Mouse (Mus musculus): ENCODE data around the gene Ubxn1. TPM values are rescaled to one million over a fixed set of nuclear protein-coding genes. Genes with fewer than 3 reads are reported as not detected.

The Ubxn1 gene
- polyA plus RNA-seq, 1 experiment from 2014 or later: 185 TPM

DNA sequence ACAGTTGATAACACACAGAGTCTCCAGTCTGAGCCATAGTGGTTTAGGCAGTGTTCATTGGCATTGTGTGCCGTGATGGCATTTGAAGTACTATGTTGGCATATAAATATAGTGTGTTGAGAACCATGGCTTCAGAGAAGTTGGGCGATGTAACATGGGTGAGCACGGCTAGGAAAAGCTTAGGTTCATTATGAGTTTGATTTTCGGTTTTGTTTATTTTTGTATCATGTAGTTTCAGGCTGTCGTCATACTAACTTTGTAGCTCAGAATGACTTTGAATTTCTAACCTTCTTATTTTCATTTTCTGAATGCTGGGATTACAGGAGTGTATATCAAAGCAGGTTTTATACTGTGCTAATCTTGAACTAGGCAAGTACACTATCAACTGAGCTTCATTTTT is 32.1 kb downstream of the Ubxn1 start:
- Histone ChIP-seq H3K27me3 (no peaks in the 10 kb centered on the region), H3K4me2 (no peak overlapping the region), H3K4me1 (replicated peaks) (peaks cover 9% of the 10 kb centered on the region), H3K9ac (replicated peaks) (no peak overlapping the region), H3K27ac (no peak overlapping the region), H3K9me3 (no peaks in the 10 kb centered on the region), H3K36me3 (peaks cover 71% of the 10 kb centered on the region), H3K4me3 (replicated peaks) (no peak overlapping the region)
- 94% methylated on average over 5 of the region's 5 CpGs for WGBS
- no peak for ATAC-seq (ENCODE audit: insufficient number of reproducible peaks, insufficient read depth, low FRiP score, low TSS enrichment, low read depth)

DNA sequence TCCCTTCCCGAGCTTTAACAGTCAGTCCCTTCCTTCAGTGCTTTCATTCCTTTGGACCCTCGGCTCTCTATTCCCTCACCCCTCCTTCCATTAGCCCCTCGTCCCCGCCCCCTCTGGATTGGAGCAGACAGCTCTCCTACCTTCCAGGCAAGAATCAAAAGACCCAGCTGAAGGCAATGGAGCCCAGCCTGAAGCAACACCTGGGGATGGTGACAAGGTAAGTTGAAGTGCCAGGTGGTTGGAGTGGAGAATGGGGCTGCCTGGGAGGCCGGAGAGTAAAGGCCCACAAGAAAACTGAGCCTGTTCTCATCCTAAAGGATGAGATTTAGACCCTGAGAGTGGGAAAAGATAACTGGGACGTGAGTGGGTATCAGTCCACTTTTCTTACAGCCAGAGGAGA is 37.2 kb downstream of the Ubxn1 start:
- Histone ChIP-seq H3K36me3 (peaks cover 97% of the 10 kb centered on the region), H3K4me3 (replicated peaks) (no peak overlapping the region), H3K4me1 (replicated peaks) (no peaks in the 10 kb centered on the region), H3K27me3 (no peaks in the 10 kb centered on the region), H3K9ac (replicated peaks) (no peak overlapping the region), H3K27ac (no peak overlapping the region), H3K9me3 (no peaks in the 10 kb centered on the region), H3K4me2 (no peak overlapping the region)
- 87% methylated on average over 6 of the region's 6 CpGs for WGBS
- no peak for ATAC-seq (ENCODE audit: insufficient number of reproducible peaks, insufficient read depth, low FRiP score, low TSS enrichment, low read depth)

DNA sequence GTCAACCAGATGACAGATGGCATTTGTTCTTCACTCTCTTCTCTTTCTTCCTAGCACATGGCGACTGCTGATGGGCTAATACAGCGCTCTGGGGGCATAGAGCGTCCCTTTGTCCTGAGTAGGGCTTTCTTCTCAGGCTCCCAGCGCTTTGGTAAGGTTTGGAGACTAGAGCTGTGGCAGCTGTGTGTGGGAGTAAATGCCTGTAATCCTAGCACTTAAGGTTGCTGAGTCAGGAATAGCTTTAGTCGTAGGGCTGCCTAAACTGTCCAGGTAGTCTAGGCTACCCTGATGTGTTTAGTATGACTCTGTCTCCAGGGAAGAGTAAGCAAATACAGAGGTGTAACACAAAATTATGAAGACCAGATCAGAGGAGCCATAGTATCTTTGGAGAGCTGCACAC is 40.5 kb downstream of the Ubxn1 start:
- H3K36me3 ChIP-seq: peaks cover 100% of the 10 kb centered on the region
- H3K9me3 ChIP-seq: no peaks in the 10 kb centered on the region
- no peak overlapping the region for H3K9ac ChIP-seq (replicated peaks)
- H3K27me3 ChIP-seq: no peaks in the 10 kb centered on the region
- 91% methylated on average over 5 of the region's 5 CpGs for WGBS
- no peak overlapping the region for H3K27ac ChIP-seq
- no peak for ATAC-seq (ENCODE audit: insufficient number of reproducible peaks, insufficient read depth, low FRiP score, low TSS enrichment, low read depth)
- no peak overlapping the region for H3K4me2 ChIP-seq
- H3K4me1 ChIP-seq (replicated peaks): no peaks in the 10 kb centered on the region
- H3K4me3 ChIP-seq (replicated peaks): no peak overlapping the region

DNA sequence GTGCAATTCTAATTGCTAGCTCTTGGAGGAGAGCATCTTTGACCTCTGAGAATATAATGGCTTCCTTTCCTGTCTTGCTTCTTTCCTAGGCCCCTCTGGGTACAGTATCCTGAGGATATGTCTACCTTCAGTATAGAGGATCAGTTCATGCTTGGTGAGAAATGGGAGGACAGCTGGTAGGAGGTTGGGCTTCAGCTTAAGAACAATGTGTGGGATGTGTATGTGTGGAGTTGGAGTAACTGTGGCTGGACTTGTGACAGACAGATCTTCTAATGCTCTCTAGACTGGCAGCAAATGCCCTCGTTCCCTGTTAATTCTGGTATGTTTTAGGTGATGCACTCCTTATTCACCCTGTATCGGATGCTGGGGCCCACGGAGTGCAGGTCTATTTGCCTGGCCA is 42.9 kb downstream of the Ubxn1 start:
- H3K27me3 ChIP-seq: no peaks in the 10 kb centered on the region
- no peak overlapping the region for H3K4me3 ChIP-seq (replicated peaks)
- H3K36me3 ChIP-seq: peaks cover 80% of the 10 kb centered on the region
- WGBS: 91% methylated on average over 3 of the region's 3 CpGs
- no peak overlapping the region for H3K9ac ChIP-seq (replicated peaks)
- no peak for ATAC-seq (ENCODE audit: insufficient number of reproducible peaks, insufficient read depth, low FRiP score, low TSS enrichment, low read depth)
- H3K27ac ChIP-seq: no peak overlapping the region
- H3K4me2 ChIP-seq: no peak overlapping the region
- H3K9me3 ChIP-seq: no peaks in the 10 kb centered on the region
- H3K4me1 ChIP-seq (replicated peaks): no peaks in the 10 kb centered on the region

- no peak for ATAC-seq (ENCODE audit: insufficient number of reproducible peaks, insufficient read depth, low FRiP score, low TSS enrichment, low read depth)
- no peaks in the 10 kb centered on the region for H3K9me3 ChIP-seq
- H3K4me2 ChIP-seq: no peak overlapping the region
- no peak overlapping the region for H3K9ac ChIP-seq (replicated peaks)
- no peak overlapping the region for H3K27ac ChIP-seq
- H3K36me3 ChIP-seq: peaks cover 50% of the 10 kb centered on the region
- H3K27me3 ChIP-seq: no peaks in the 10 kb centered on the region
- H3K4me3 ChIP-seq (replicated peaks): no peak overlapping the region
- H3K4me1 ChIP-seq (replicated peaks): peaks cover 15% of the 10 kb centered on the region
- 95% methylated on average over 3 of the region's 3 CpGs for WGBS
Measured at GRCm38 (mm10) chr19:8919000-8919399, 47.7 kb downstream of the Ubxn1 start.

DNA sequence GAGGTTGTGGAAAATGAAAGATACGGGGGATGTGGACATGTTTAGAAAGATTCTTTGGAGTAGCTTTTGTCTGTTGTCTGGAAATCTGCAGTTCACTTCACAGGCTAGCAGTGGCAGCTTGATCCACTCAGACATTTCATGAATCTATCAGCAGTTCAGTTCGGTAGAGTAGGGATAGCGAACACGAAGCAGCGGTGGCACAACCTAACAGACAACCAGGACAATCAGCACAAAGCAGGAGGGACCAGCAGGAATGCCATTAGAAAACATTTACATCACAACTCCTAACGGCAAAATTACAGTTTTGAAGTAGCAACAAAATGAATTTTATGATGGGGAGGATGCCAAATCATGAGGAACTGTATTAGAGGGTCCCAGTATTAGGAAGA is 48.4 kb downstream of the Ubxn1 start:
- Histone ChIP-seq H3K4me3 (replicated peaks) (peak overlapping the region; percentile 84), H3K9me3 (no peaks in the 10 kb centered on the region), H3K4me2 (peak overlapping the region; percentile 82), H3K4me1 (replicated peaks) (peaks cover 15% of the 10 kb centered on the region), H3K27ac (peak overlapping the region; percentile 90), H3K27me3 (no peaks in the 10 kb centered on the region), H3K9ac (replicated peaks) (0 out of 2 replicates have a peak overlapping the region, but pooled peaks have one; percentile 75), H3K36me3 (peaks cover 43% of the 10 kb centered on the region)
- ATAC-seq (ENCODE audit: insufficient number of reproducible peaks, insufficient read depth, low FRiP score, low TSS enrichment, low read depth): no peak
- WGBS: 72% methylated on average over 6 of the region's 6 CpGs

DNA sequence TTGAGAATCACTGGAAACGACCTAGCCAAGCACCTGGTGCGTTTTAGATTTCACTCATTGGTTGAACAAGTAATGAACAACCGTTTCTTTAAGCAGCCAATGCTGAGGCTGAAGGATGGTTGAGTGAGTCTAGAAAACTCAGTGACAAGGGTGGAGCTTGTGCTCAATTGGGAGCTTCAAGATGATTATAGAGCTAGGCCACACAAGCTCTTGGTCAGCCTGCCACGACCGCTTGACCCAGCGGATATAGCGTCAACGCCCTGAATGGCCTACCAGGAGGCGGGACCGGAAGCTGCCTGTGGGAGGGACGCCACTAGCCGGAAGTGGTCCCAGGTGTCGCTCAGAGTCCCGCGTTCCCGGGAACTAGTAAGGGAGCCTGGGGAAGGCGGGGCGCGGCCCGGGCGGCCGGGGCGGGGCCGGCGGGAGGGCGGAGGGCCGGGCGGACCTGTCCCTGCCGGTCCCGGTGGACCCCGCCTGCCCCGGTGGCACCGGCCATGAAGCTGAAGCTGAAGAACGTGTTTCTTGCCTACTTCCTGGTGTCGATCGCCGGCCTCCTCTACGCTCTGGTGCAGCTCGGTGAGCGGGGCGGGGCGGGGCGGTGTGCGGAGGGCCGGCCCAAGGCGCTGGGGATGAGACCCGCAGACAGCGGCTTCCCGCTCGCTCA is 48.9 kb downstream of the Ubxn1 start, which contains the start of gene B3gat3:
Gene B3gat3 (plus strand): TSS at position 302 of the 664 bp plus-strand sequence.
- WGBS: 3% methylated on average over 42 of the region's 50 CpGs
- Histone ChIP-seq H3K4me3 (replicated peaks) (peak within 1 kb of the TSS; percentile 84), H3K27ac (peak within 1 kb of the TSS; percentile 90), H3K9ac (replicated peaks) (peak within 1 kb of the TSS; percentile 75), H3K36me3 (peaks cover 39% of the 10 kb centered on the region), H3K4me1 (replicated peaks) (peaks cover 15% of the 10 kb centered on the region), H3K27me3 (no peaks in the 10 kb centered on the region), H3K4me2 (peak within 1 kb of the TSS; percentile 82), H3K9me3 (no peaks in the 10 kb centered on the region)
- peak; percentile 93 for ATAC-seq (ENCODE audit: insufficient number of reproducible peaks, insufficient read depth, low FRiP score, low TSS enrichment, low read depth)

GRCm38 (mm10) chr19:8920836-8921291 is 49.6 kb downstream of the Ubxn1 start:
- ATAC-seq (ENCODE audit: insufficient number of reproducible peaks, insufficient read depth, low FRiP score, low TSS enrichment, low read depth): no peak
- H3K9me3 ChIP-seq: no peaks in the 10 kb centered on the region
- H3K27ac ChIP-seq: peak overlapping the region; percentile 90
- peak overlapping the region; percentile 84 for H3K4me3 ChIP-seq (replicated peaks)
- peak overlapping the region; percentile 82 for H3K4me2 ChIP-seq
- 1% methylated on average over 6 of the region's 6 CpGs for WGBS
- peaks cover 15% of the 10 kb centered on the region for H3K4me1 ChIP-seq (replicated peaks)
- peaks cover 39% of the 10 kb centered on the region for H3K36me3 ChIP-seq
- H3K9ac ChIP-seq (replicated peaks): peak overlapping the region; percentile 75
- no peaks in the 10 kb centered on the region for H3K27me3 ChIP-seq

DNA sequence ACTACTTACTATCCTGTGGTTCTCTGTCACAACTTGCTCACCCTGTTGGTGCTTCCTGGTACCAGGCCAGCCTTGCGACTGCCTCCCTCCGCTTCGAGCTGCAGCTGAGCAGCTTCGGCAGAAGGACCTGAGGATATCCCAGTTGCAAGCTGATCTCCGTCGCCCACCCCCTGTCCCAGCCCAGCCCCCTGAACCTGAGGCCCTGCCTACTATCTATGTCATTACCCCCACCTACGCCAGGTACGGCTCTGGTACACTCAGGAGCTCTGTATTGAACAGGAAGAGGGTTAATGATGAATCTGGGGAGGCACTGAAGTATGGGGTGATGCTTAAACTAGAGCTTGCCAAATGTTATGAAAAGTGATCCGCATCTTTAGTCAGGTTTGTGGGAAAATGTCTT is 50.4 kb downstream of the Ubxn1 start:
- H3K27me3 ChIP-seq: no peaks in the 10 kb centered on the region
- H3K4me2 ChIP-seq: peak overlapping the region; percentile 82
- ATAC-seq (ENCODE audit: insufficient number of reproducible peaks, insufficient read depth, low FRiP score, low TSS enrichment, low read depth): no peak
- H3K9me3 ChIP-seq: no peaks in the 10 kb centered on the region
- peaks cover 39% of the 10 kb centered on the region for H3K36me3 ChIP-seq
- H3K4me3 ChIP-seq (replicated peaks): 0 out of 2 replicates have a peak overlapping the region, but pooled peaks have one; percentile 7
- 77% methylated on average over 9 of the region's 9 CpGs for WGBS
- peak overlapping the region; percentile 17; the same call in 1 of the 2 replicates for H3K27ac ChIP-seq
- H3K4me1 ChIP-seq (replicated peaks): peaks cover 15% of the 10 kb centered on the region
- no peak overlapping the region for H3K9ac ChIP-seq (replicated peaks)

Small RNA genes lying within 50 kb of the gene (microRNA-seq; reads per million reads assigned to microRNA genes)
- gene Mir5136: not detected

Other genes with a start within 250 kb of the Ubxn1 start
- 0.41 and 0.47 TPM in 2 replicates for gene Chrm1, start 207.7 kb upstream of the Ubxn1 start, polyA plus RNA-seq (2016; fragmentation: Nextera tagmentation; extraction: Ambion mirVana)
- 114 and 115 TPM in 2 replicates for gene Slc3a2, start 148.1 kb upstream of the Ubxn1 start, polyA plus RNA-seq (2016; fragmentation: Nextera tagmentation; extraction: Ambion mirVana)
- 92.4 and 96.6 TPM in 2 replicates for gene Wdr74, start 135.7 kb upstream of the Ubxn1 start, polyA plus RNA-seq (2016; fragmentation: Nextera tagmentation; extraction: Ambion mirVana)
- gene 1700092M07Rik, start 130.8 kb upstream of the Ubxn1 start, polyA plus RNA-seq (2016; fragmentation: Nextera tagmentation; extraction: Ambion mirVana): 2.7 and 3.5 TPM in 2 replicates
- gene Stx5a, start 130.1 kb upstream of the Ubxn1 start, polyA plus RNA-seq (2016; fragmentation: Nextera tagmentation; extraction: Ambion mirVana): 168 and 169 TPM in 2 replicates
- 219 and 237 TPM in 2 replicates for gene Nxf1, start 114.4 kb upstream of the Ubxn1 start, polyA plus RNA-seq (2016; fragmentation: Nextera tagmentation; extraction: Ambion mirVana)
- 206 and 215 TPM in 2 replicates for gene Tmem223, start 100.5 kb upstream of the Ubxn1 start, polyA plus RNA-seq (2016; fragmentation: Nextera tagmentation; extraction: Ambion mirVana)
- 50.2 and 51.5 TPM in 2 replicates for gene Tmem179b, start 97.0 kb upstream of the Ubxn1 start, polyA plus RNA-seq (2016; fragmentation: Nextera tagmentation; extraction: Ambion mirVana)
- gene Taf6l, start 85.1 kb upstream of the Ubxn1 start, polyA plus RNA-seq (2016; fragmentation: Nextera tagmentation; extraction: Ambion mirVana): 38.8 and 41.8 TPM in 2 replicates
- 174 and 189 TPM in 2 replicates for gene Polr2g, start 72.9 kb upstream of the Ubxn1 start, polyA plus RNA-seq (2016; fragmentation: Nextera tagmentation; extraction: Ambion mirVana)
- gene Zbtb3, start 68.9 kb upstream of the Ubxn1 start, polyA plus RNA-seq (2016; fragmentation: Nextera tagmentation; extraction: Ambion mirVana): 6.1 and 6.2 TPM in 2 replicates
- 70.3 and 77.2 TPM in 2 replicates for gene Ttc9c, start 52.2 kb upstream of the Ubxn1 start, polyA plus RNA-seq (2016; fragmentation: Nextera tagmentation; extraction: Ambion mirVana)
- gene Hnrnpul2, start 51.5 kb upstream of the Ubxn1 start, polyA plus RNA-seq (2016; fragmentation: Nextera tagmentation; extraction: Ambion mirVana): 6.0 and 6.7 TPM in 2 replicates
- gene AC129217.1, start 41.7 kb upstream of the Ubxn1 start, polyA plus RNA-seq (2016; fragmentation: Nextera tagmentation; extraction: Ambion mirVana): not detected in 2 replicates
- 43.1 and 43.2 TPM in 2 replicates for gene Bscl2, start 34.0 kb upstream of the Ubxn1 start, polyA plus RNA-seq (2016; fragmentation: Nextera tagmentation; extraction: Ambion mirVana)
- gene Gng3, start 32.3 kb upstream of the Ubxn1 start, polyA plus RNA-seq (2016; fragmentation: Nextera tagmentation; extraction: Ambion mirVana): 10.7 and 12.0 TPM in 2 replicates
- 0.24 and 0.58 TPM in 2 replicates for gene Lrrn4cl, start 20.7 kb upstream of the Ubxn1 start, polyA plus RNA-seq (2016; fragmentation: Nextera tagmentation; extraction: Ambion mirVana)
- gene Uqcc3, start 9.4 kb downstream of the Ubxn1 start, polyA plus RNA-seq (2016; fragmentation: Nextera tagmentation; extraction: Ambion mirVana): 64.0 and 66.0 TPM in 2 replicates
- gene Lbhd1, start 12.2 kb downstream of the Ubxn1 start, polyA plus RNA-seq (2016; fragmentation: Nextera tagmentation; extraction: Ambion mirVana): 82.5 and 112 TPM in 2 replicates
- not detected in 2 replicates for gene Gm49403, start 12.4 kb downstream of the Ubxn1 start, polyA plus RNA-seq (2016; fragmentation: Nextera tagmentation; extraction: Ambion mirVana)
- 112 and 114 TPM in 2 replicates for gene 1810009A15Rik, start 17.4 kb downstream of the Ubxn1 start, polyA plus RNA-seq (2016; fragmentation: Nextera tagmentation; extraction: Ambion mirVana)
- gene Gm49416, start 17.4 kb downstream of the Ubxn1 start, polyA plus RNA-seq (2016; fragmentation: Nextera tagmentation; extraction: Ambion mirVana): not detected in 2 replicates
- 48.9 and 51.3 TPM in 2 replicates for gene Ints5, start 21.5 kb downstream of the Ubxn1 start, polyA plus RNA-seq (2016; fragmentation: Nextera tagmentation; extraction: Ambion mirVana)
- gene Ganab, start 26.6 kb downstream of the Ubxn1 start, polyA plus RNA-seq (2016; fragmentation: Nextera tagmentation; extraction: Ambion mirVana): 116 and 117 TPM in 2 replicates
- gene B3gat3, start 48.9 kb downstream of the Ubxn1 start, polyA plus RNA-seq (2016; fragmentation: Nextera tagmentation; extraction: Ambion mirVana): 53.5 and 53.6 TPM in 2 replicates
- 2.4 and 2.6 TPM in 2 replicates for gene Rom1, start 57.9 kb downstream of the Ubxn1 start, polyA plus RNA-seq (2016; fragmentation: Nextera tagmentation; extraction: Ambion mirVana)
- gene Eml3, start 58.1 kb downstream of the Ubxn1 start, polyA plus RNA-seq (2016; fragmentation: Nextera tagmentation; extraction: Ambion mirVana): 34.6 and 34.9 TPM in 2 replicates
- 227 and 231 TPM in 2 replicates for gene Mta2, start 70.4 kb downstream of the Ubxn1 start, polyA plus RNA-seq (2016; fragmentation: Nextera tagmentation; extraction: Ambion mirVana)
- gene Tut1, start 82.4 kb downstream of the Ubxn1 start, polyA plus RNA-seq (2016; fragmentation: Nextera tagmentation; extraction: Ambion mirVana): 37.9 and 39.7 TPM in 2 replicates
- gene Eef1g, start 95.5 kb downstream of the Ubxn1 start, polyA plus RNA-seq (2016; fragmentation: Nextera tagmentation; extraction: Ambion mirVana): 472 and 476 TPM in 2 replicates
- gene Ahnak, start 117.8 kb downstream of the Ubxn1 start, polyA plus RNA-seq (2016; fragmentation: Nextera tagmentation; extraction: Ambion mirVana): 20.5 and 24.1 TPM in 2 replicates
- gene Scgb1a1, start 216.5 kb downstream of the Ubxn1 start, polyA plus RNA-seq (2016; fragmentation: Nextera tagmentation; extraction: Ambion mirVana): not detected in 2 replicates